Mouse (Mus musculus): ENCODE measurements around the gene Nxn.

DNA sequence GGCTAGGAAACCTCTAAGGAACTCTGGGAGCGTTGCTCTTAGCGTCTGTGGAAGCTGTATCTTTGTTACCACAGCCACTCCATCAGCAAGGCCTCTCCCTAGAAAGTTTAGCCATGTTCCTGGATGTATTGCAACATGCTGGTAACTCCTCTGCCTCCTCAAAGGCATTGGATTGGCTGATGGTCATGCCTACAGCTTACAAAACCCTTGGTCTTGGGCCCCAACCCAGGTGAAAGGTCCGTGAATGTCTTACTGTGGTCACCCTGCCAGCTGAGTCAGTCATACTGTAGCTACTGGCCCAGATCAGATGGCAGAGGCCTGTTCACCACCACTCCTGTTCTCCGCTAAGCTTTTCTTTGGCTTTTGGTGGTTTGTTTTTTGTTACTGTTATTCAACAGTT, 16.1 kb upstream of the Nxn start:
- TF ChIP-seq CTCF (IDR thresholded peaks at IDR 0.05; ENCODE audit: low read depth) (no peak), EP300 (IDR thresholded peaks at IDR 0.05; ENCODE audit: low read depth) (no peak)
